Comparison of ENCODE assay signal across 12 mouse cellular contexts in genomic region chr1:120016240-120016639, GRCm38 (mm10). TPM values are rescaled to one million over a fixed set of nuclear protein-coding genes. Genes with fewer than 3 reads are reported as not detected.
A peak's percentile ranks its signal among the peaks of the same experiment; 100 is the strongest.
DNase-seq lines count a peak whose midpoint lies in the region; TF ChIP-seq lines count a peak whose summit lies in the region.
"Had no signal": no experiment of that assay in that cellular context is flagged by ENCODE, and none has a peak within 500 bp of the region (broad histone marks: within the 10 kb centered on the region; RNA-seq: fewer than 3 reads in every experiment).

No protein-coding gene starts in this region.

- no peak for TF ChIP-seq EP300 in ES-Bruce4 (IDR thresholded peaks at IDR 0.05; ENCODE audit: insufficient read depth, low read depth, low read length)

- H3K4me1 ChIP-seq in ES-Bruce4 (ENCODE audit: control insufficient read depth, insufficient read depth, low read length), result no peaks in the 10 kb centered on the region
- H3K4me1 ChIP-seq: embryonic facial prominence, embryonic 12.5 days; limb, embryonic 13.5 days had no signal

- no peaks in the 10 kb centered on the region for H3K9me3 ChIP-seq in ES-Bruce4 (replicated peaks; ENCODE audit: control insufficient read depth, insufficient read depth, low read length, poor library complexity, severe bottlenecking)
- H3K9me3 ChIP-seq: embryonic facial prominence, embryonic 12.5 days; limb, embryonic 13.5 days; midbrain, embryonic 13.5 days had no signal

- DNase-seq in left cerebral cortex, adult 2 months (ENCODE audit: extremely low spot score in 1 of 2, low spot score in 2 of 2), result no peak
- DNase-seq in left cerebral cortex, adult 9 months (ENCODE audit: low spot score in 2 of 2), result no peak
- DNase-seq in ZHBTc4 (ENCODE audit: low read depth, low spot score), result peak; percentile 53
- DNase-seq in kidney, postnatal 14 days, result peak; percentile 52
- DNase-seq in cerebellum, adult 9-11 months, result no peak
- DNase-seq in layer of hippocampus, adult 11-12 months (ENCODE audit: low spot score), result no peak
- DNase-seq: heart, postnatal 10 days; thymus, postnatal 25 days had no signal

- TF ChIP-seq CTCF in left cerebral cortex, adult 2 months (IDR thresholded peaks at IDR 0.05), result peak; percentile 22
- TF ChIP-seq CTCF in ES-Bruce4 (IDR thresholded peaks at IDR 0.05; ENCODE audit: low read depth, low read length), result peak; percentile 28

- no peaks in the 10 kb centered on the region for H3K27me3 ChIP-seq in ES-Bruce4 (ENCODE audit: control insufficient read depth, insufficient read depth, low read length, poor library complexity, severe bottlenecking)
- H3K27me3 ChIP-seq: embryonic facial prominence, embryonic 12.5 days; limb, embryonic 13.5 days; midbrain, embryonic 13.5 days had no signal

- H3K27ac ChIP-seq in left cerebral cortex, adult 2 months, result no peak overlapping the region
- no peak overlapping the region for H3K27ac ChIP-seq in ES-Bruce4 (ENCODE audit: insufficient read depth, low read length)
- H3K27ac ChIP-seq: embryonic facial prominence, embryonic 12.5 days; limb, embryonic 13.5 days; midbrain, embryonic 13.5 days had no signal

- intact Hi-C loops in left cerebral cortex, adult 2 months (cut with DNase I), result no loop called here

- no peak overlapping the region for H3K4me3 ChIP-seq in left cerebral cortex, adult 2 months
- H3K4me3 ChIP-seq in ES-Bruce4 (ENCODE audit: low read depth, low read length), result no peak overlapping the region
- H3K4me3 ChIP-seq: embryonic facial prominence, embryonic 12.5 days; limb, embryonic 13.5 days; midbrain, embryonic 13.5 days had no signal

- H3K9ac ChIP-seq in ES-Bruce4 (ENCODE audit: low read depth, poor library complexity, severe bottlenecking), result no peak overlapping the region
- H3K9ac ChIP-seq: embryonic facial prominence, embryonic 12.5 days; limb, embryonic 13.5 days; midbrain, embryonic 13.5 days had no signal

- H3K36me3 ChIP-seq in ES-Bruce4 (ENCODE audit: control insufficient read depth, insufficient read depth, low read length, poor library complexity, severe bottlenecking), result no peaks in the 10 kb centered on the region
- H3K36me3 ChIP-seq: embryonic facial prominence, embryonic 12.5 days; limb, embryonic 13.5 days; midbrain, embryonic 13.5 days had no signal

- TF ChIP-seq POLR2A in ES-Bruce4 (IDR thresholded peaks at IDR 0.05; ENCODE audit: insufficient read depth, low read length), result no peak

RNA-seq across cellular contexts. Expression of gene Sctr, which starts 9.5 kb away (rescaled TPM):
- total RNA-seq in left cerebral cortex, adult 2 months (2021), result under 1 TPM; 0.43 to 0.77 TPM
- polyA plus RNA-seq in ES-Bruce4 (2011; ENCODE audit: insufficient read depth, insufficient read length, low read depth, missing spikeins), result not detected in 2 replicates

RNA-seq across cellular contexts. Expression of gene Cfap221, which starts 19.2 kb away (rescaled TPM):
- total RNA-seq in left cerebral cortex, adult 2 months (2021), result under 1 TPM; 0.20 to 0.79 TPM
- polyA plus RNA-seq in ES-Bruce4 (2011; ENCODE audit: insufficient read depth, insufficient read length, low read depth, missing spikeins), result not detected in 2 replicates
- total RNA-seq: heart, postnatal 10 days had no signal

RNA-seq across cellular contexts. Expression of gene Tmem37, which starts 57.6 kb away (rescaled TPM):
- total RNA-seq in left cerebral cortex, adult 2 months (2021), result 1 to 10 TPM; 1.6 to 2.5 TPM
- polyA plus RNA-seq in ES-Bruce4 (2011; ENCODE audit: insufficient read depth, insufficient read length, low read depth, missing spikeins), result 15.5 and 17.8 TPM in 2 replicates

Comparison
In these comparisons a context has a peak if more than half of its experiments do, and no peak if none do; other contexts are left out.
1. DNase-seq: peak in ZHBTc4 (single experiment) and kidney, postnatal 14 days (single experiment); none in left cerebral cortex, adult 2 months (0 of 2), left cerebral cortex, adult 9 months (0 of 2), cerebellum, adult 9-11 months (single experiment) and layer of hippocampus, adult 11-12 months (single experiment).